In the genomic region with DNA sequence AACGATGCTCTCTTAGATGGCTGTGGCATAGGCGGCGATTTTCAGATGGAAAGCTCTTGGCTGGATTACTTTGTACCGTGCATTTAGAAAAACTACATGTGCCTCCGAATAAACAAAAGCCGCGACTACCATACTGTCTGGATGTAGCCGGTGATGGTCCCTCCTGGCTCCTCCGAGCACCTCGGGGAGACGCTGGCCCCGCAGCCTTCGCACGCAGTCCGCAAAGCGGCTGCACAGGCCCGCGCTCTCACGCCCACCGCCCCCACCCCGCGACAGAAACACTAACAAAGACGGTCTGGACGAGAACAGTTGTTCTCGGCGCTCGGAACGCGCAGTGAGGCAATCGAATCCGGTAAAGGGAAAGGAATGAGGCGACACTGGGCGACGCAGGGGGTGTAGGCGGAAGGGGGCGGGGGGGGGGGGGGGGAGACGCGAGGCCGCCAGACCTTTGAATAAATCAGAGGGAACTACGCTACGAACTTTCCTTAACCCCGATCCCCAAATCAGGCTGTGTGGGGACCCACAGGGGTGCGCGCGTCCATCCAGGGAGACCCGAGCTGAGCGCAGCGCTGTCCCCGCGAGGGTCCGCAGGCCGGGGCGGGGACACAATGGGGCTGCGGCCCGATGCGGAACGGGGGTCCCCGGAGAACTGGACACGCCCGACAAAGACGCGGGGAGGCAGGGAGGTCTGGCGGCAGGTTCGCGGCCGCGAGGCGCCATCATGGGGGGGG, we compare ENCODE assay signal across 8 mouse cellular contexts. TPM values are rescaled to one million over a fixed set of nuclear protein-coding genes. Genes with fewer than 3 reads are reported as not detected.
DNase-seq lines count a peak whose midpoint lies in the region; ATAC-seq lines count a peak whose summit lies in the region.

No protein-coding gene starts in this region.

- no peaks in the 10 kb centered on the region for H3K9me3 ChIP-seq in embryonic facial prominence, embryonic 14.5 days (ENCODE audit: control insufficient read depth, low read length)
- no peaks in the 10 kb centered on the region for H3K9me3 ChIP-seq in limb, embryonic 10.5 days (replicated peaks)
- no peaks in the 10 kb centered on the region for H3K9me3 ChIP-seq in midbrain, embryonic 10.5 days (replicated peaks)
- H3K9me3 ChIP-seq in stomach, embryonic 14.5 days (ENCODE audit: control insufficient read depth, low read depth, low read length), result no peaks in the 10 kb centered on the region

- H3K36me3 ChIP-seq in embryonic facial prominence, embryonic 14.5 days (ENCODE audit: control insufficient read depth, insufficient read depth, low read length), result no peaks in the 10 kb centered on the region
- peaks cover 10% of the 10 kb centered on the region for H3K36me3 ChIP-seq in limb, embryonic 10.5 days
- 0 out of 2 replicates have a peak, but pooled peaks cover 6% of the 10 kb centered on the region for H3K36me3 ChIP-seq in midbrain, embryonic 10.5 days
- H3K36me3 ChIP-seq in stomach, embryonic 14.5 days (ENCODE audit: control insufficient read depth, insufficient read depth, low read length), result no peaks in the 10 kb centered on the region

- H3K4me1 ChIP-seq in embryonic facial prominence, embryonic 14.5 days (ENCODE audit: control insufficient read depth, insufficient read depth, low read length), result 0 out of 2 replicates have a peak, but pooled peaks cover 14% of the 10 kb centered on the region
- H3K4me1 ChIP-seq in limb, embryonic 10.5 days, result peaks cover 27% of the 10 kb centered on the region
- peaks cover 36% of the 10 kb centered on the region for H3K4me1 ChIP-seq in midbrain, embryonic 10.5 days
- peaks cover 28% of the 10 kb centered on the region for H3K4me1 ChIP-seq in stomach, embryonic 14.5 days (ENCODE audit: control insufficient read depth, insufficient read depth, low read length)

- DNase-seq in cerebellum, adult 11-12 months, result peak; percentile 30
- no peak for DNase-seq in cerebellum, adult 11 months
- DNase-seq in ZHBTc4 (ENCODE audit: low read depth, low spot score), result peak; percentile 78
- DNase-seq in embryonic facial prominence, embryonic 14.5 days (ENCODE audit: low spot score), result peak; percentile 75
- peak; percentile 46 to 67 for DNase-seq in heart, postnatal 36 days
- peak; percentile 70 for DNase-seq in limb, embryonic 10.5 days (ENCODE audit: low spot score)
- DNase-seq in midbrain, embryonic 10.5 days (ENCODE audit: low spot score), result peak; percentile 75

- peak; percentile 30 for ATAC-seq in embryonic facial prominence, embryonic 14.5 days (ENCODE audit: low read depth)
- ATAC-seq in stomach, embryonic 14.5 days (ENCODE audit: insufficient number of reproducible peaks, insufficient read depth, low FRiP score, low read depth), result peak; percentile 43; the same call in 1 of the 2 replicates

- under 1% methylated on average over 34 of the region's 68 CpGs for WGBS in embryonic facial prominence, embryonic 14.5 days
- WGBS in limb, embryonic 10.5 days, result under 1% methylated on average over 61 of the region's 68 CpGs
- under 1% methylated on average over 58 of the region's 68 CpGs for WGBS in midbrain, embryonic 10.5 days
- WGBS in stomach, embryonic 14.5 days, result under 1% methylated on average over 62 of the region's 68 CpGs

- peak overlapping the region; percentile 98 for H3K27ac ChIP-seq in embryonic facial prominence, embryonic 14.5 days (replicated peaks; ENCODE audit: low read depth, low read length)
- peak overlapping the region; percentile 99 for H3K27ac ChIP-seq in limb, embryonic 10.5 days
- H3K27ac ChIP-seq in midbrain, embryonic 10.5 days (replicated peaks), result peak overlapping the region; percentile 99
- peak overlapping the region; percentile 97 for H3K27ac ChIP-seq in stomach, embryonic 14.5 days (ENCODE audit: low read length)

- H3K9ac ChIP-seq in embryonic facial prominence, embryonic 14.5 days (ENCODE audit: low read depth, low read length), result peak overlapping the region; percentile 99
- peak overlapping the region; percentile 97 for H3K9ac ChIP-seq in stomach, embryonic 14.5 days (replicated peaks; ENCODE audit: low read depth, low read length)

- H3K27me3 ChIP-seq in embryonic facial prominence, embryonic 14.5 days (replicated peaks; ENCODE audit: control insufficient read depth, insufficient read depth, low read length), result no peaks in the 10 kb centered on the region
- no peaks in the 10 kb centered on the region for H3K27me3 ChIP-seq in limb, embryonic 10.5 days (ENCODE audit: low read depth, poor library complexity, severe bottlenecking)
- no peaks in the 10 kb centered on the region for H3K27me3 ChIP-seq in midbrain, embryonic 10.5 days (ENCODE audit: low read depth, poor library complexity, severe bottlenecking)
- H3K27me3 ChIP-seq in stomach, embryonic 14.5 days (ENCODE audit: control insufficient read depth, insufficient read depth, low read length), result no peaks in the 10 kb centered on the region

- peak overlapping the region; percentile 55 for H3K4me2 ChIP-seq in embryonic facial prominence, embryonic 14.5 days (ENCODE audit: low read depth, low read length)
- H3K4me2 ChIP-seq in stomach, embryonic 14.5 days (replicated peaks; ENCODE audit: low read depth, low read length), result peak overlapping the region; percentile 80

- intact Hi-C loops in heart, postnatal 36 days (cut with DNase I), result loop anchor here (2.0 to 5.0 kb wide), 3 partner anchors 36 to 102 kb away; no protein-coding TSS in a partner anchor

- peak overlapping the region; percentile 90 for H3K4me3 ChIP-seq in embryonic facial prominence, embryonic 14.5 days (ENCODE audit: low read depth, low read length)
- peak overlapping the region; percentile 94 for H3K4me3 ChIP-seq in limb, embryonic 10.5 days
- H3K4me3 ChIP-seq in midbrain, embryonic 10.5 days, result peak overlapping the region; percentile 97
- H3K4me3 ChIP-seq in stomach, embryonic 14.5 days (ENCODE audit: low read depth, low read length), result peak overlapping the region; percentile 83

RNA-seq across cellular contexts. Expression of a gene that starts 0.9 kb away (rescaled TPM):
- polyA plus RNA-seq in embryonic facial prominence, embryonic 14.5 days (2014; fragmentation: Nextera tagmentation; extraction: Ambion mirVana), result 59.4 and 64.7 TPM in 2 replicates
- 10 to 100 TPM; 16.2 to 18.0 TPM for total RNA-seq in heart, postnatal 36 days (2021)
- 37.0 and 39.6 TPM in 2 replicates for polyA plus RNA-seq in limb, embryonic 10.5 days (2016; fragmentation: Nextera tagmentation; extraction: Ambion mirVana)
- polyA plus RNA-seq in midbrain, embryonic 10.5 days (2016; fragmentation: Nextera tagmentation; extraction: Ambion mirVana), result 36.1 and 39.0 TPM in 2 replicates
- polyA plus RNA-seq in stomach, embryonic 14.5 days (2014; fragmentation: Nextera tagmentation; extraction: Ambion mirVana), result 50.5 and 54.8 TPM in 2 replicates
